Mouse (Mus musculus) hindbrain, embryonic 16.5 days (tissue): ENCODE measurements around the gene Blm. TPM values are rescaled to one million over a fixed set of nuclear protein-coding genes. Genes with fewer than 3 reads are reported as not detected.

Experiments used
- ATAC-seq: fragments of 200-750 bp; cut with Nextera tagmentation; 2 replicates; pipeline ENCODE4 v1.8.0; 2017; ENCODE audit warnings: moderate TSS enrichment, moderate library complexity
- H3K27ac ChIP-seq: fragments of 300-500 bp; sonication (generic); 2 replicates; pipeline ENCODE4 v1.5.1; 2014; ENCODE audit warnings: low read depth, mild to moderate bottlenecking, control low read depth, low read length, moderate library complexity
- H3K27me3 ChIP-seq: fragments of 300-500 bp; sonication (generic); replicated peaks from 2 replicates; pipeline ENCODE4 v1.6.1; 2014; ENCODE audit warnings: low read length; ENCODE audit not compliant: control insufficient read depth, insufficient read depth
- H3K36me3 ChIP-seq: fragments of 300-500 bp; sonication (generic); 2 replicates; pipeline ENCODE4 v1.6.1; 2014; ENCODE audit warnings: mild to moderate bottlenecking, low read length, moderate library complexity, mixed read lengths; ENCODE audit not compliant: control insufficient read depth, insufficient read depth
- H3K4me1 ChIP-seq: fragments of 300-500 bp; sonication (generic); 2 replicates; pipeline ENCODE4 v1.6.1; 2014; ENCODE audit warnings: low read depth, low read length; ENCODE audit not compliant: control insufficient read depth, insufficient read depth
- H3K4me2 ChIP-seq: fragments of 300-500 bp; sonication (generic); 2 replicates; pipeline ENCODE4 v1.6.1; 2014; ENCODE audit warnings: mild to moderate bottlenecking, low read length, control low read depth, moderate library complexity
- H3K4me3 ChIP-seq: fragments of 300-500 bp; sonication (generic); 2 replicates; pipeline ENCODE4 v1.5.1; 2014; ENCODE audit warnings: mild to moderate bottlenecking, low read length, control low read depth, moderate library complexity
- H3K9ac ChIP-seq: fragments of 300-500 bp; sonication (generic); 2 replicates; pipeline ENCODE4 v1.6.1; 2014; ENCODE audit warnings: low read depth, mild to moderate bottlenecking, control low read depth, low read length, moderate library complexity
- H3K9me3 ChIP-seq: fragments of 300-500 bp; sonication (generic); 2 replicates; pipeline ENCODE4 v1.6.1; 2014; ENCODE audit warnings: mild to moderate bottlenecking, low read length, moderate library complexity; ENCODE audit not compliant: control insufficient read depth
- WGBS: fragments of 180-500 bp; shearing (Covaris S2); extraction: QIAGEN DNeasy Blood & Tissue Kit; methylation state at CpG from one replicate; pipeline ENCODE4 v1.1.7; 2014; 5-methylcytosine and 5-hydroxymethylcytosine counted together
- polyA plus RNA-seq: library from polyadenylated mRNA; unstranded; fragments of >200 nt; fragmentation: Nextera tagmentation; extraction: Ambion mirVana; gene quantifications from 2 replicates; pipeline ENCODE4 v1.2.1, GENCODE M21; 2015

The Blm gene
- 7.3 and 9.6 TPM in 2 replicates for polyA plus RNA-seq

GRCm38 (mm10) chr7:80535009-80535744 lies at the start of gene Blm:
TSS of gene Blm (minus strand) at chr7:80535119.
- H3K36me3 ChIP-seq = no peaks in the 10 kb centered on the region
- H3K4me1 ChIP-seq = peaks cover 9% of the 10 kb centered on the region
- 1% methylated on average over 37 of the region's 43 CpGs for WGBS
- no peaks in the 10 kb centered on the region for H3K9me3 ChIP-seq
- H3K27me3 ChIP-seq = no peaks in the 10 kb centered on the region
- peak; percentile 100 for ATAC-seq
- H3K4me3 ChIP-seq = peak within 1 kb of the TSS; percentile 79
- H3K4me2 ChIP-seq = peak within 1 kb of the TSS; percentile 97
- H3K9ac ChIP-seq = peak within 1 kb of the TSS; percentile 78
- peak within 1 kb of the TSS; percentile 81 for H3K27ac ChIP-seq

DNA sequence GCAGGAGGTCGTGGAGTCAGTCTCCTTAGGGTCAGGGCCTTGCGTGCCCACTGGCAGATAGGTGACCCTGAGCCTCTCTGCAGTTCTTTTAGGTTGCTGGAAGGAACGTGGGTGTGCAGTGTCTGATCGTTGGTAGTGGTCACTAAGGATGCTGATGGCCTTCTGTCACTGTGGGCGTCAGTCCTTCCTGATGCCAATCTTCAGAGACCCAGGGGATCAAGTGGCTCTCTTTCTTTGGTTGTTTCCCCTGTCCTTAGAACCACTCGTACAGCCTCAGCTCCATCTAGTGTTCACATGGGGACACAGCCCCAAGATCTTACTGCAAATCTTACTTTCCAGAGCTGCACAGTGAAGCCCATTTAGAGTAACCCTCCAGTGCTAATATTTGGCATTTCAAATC lies 49.1 kb upstream of the Blm start:
- H3K9me3 ChIP-seq = no peaks in the 10 kb centered on the region
- peaks cover 8% of the 10 kb centered on the region; the same call in 1 of the 2 replicates for H3K4me1 ChIP-seq
- no peak overlapping the region for H3K9ac ChIP-seq
- peaks cover 8% of the 10 kb centered on the region for H3K36me3 ChIP-seq
- peak; percentile 63; the same call in 1 of the 2 replicates for ATAC-seq
- no peak overlapping the region for H3K27ac ChIP-seq
- WGBS = 33% methylated on average over 6 of the region's 6 CpGs
- H3K27me3 ChIP-seq = no peaks in the 10 kb centered on the region
- H3K4me2 ChIP-seq = no peak overlapping the region
- no peak overlapping the region for H3K4me3 ChIP-seq

DNA sequence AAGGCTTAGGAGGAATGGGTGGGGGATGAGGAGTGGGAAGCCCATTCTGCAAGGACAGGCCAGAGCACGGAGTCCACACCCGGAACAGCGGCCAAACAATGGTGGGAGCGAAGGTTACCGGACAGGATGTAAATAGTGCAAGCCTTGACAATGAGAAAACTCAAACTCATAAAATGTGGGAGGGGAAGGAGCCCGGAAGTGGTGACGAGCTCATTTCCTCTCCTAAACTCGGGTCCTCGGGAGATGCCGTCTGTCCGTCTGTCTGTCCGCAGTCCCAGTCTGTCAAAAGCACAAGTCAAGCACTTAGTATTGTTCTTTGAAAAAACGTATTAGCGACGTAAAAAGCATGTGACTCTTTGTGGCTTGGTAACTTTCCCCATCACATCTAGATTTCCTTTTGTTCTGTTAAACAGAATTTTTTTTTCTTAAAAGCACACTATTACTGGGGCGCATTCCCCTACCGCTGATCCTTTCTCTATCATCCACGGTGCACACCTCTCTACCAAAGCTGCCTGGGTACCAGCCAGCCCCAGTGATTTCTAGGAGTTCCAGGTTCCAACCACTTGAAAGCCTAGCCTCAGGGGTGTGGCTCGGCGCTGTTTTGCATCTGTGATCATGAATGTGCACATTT lies 48.0 kb upstream of the Blm start:
- no peak overlapping the region for H3K4me2 ChIP-seq
- H3K4me1 ChIP-seq = peaks cover 8% of the 10 kb centered on the region; the same call in 1 of the 2 replicates
- H3K9ac ChIP-seq = no peak overlapping the region
- H3K27me3 ChIP-seq = no peaks in the 10 kb centered on the region
- WGBS = 69% methylated on average over 20 of the region's 20 CpGs
- ATAC-seq = no peak
- no peaks in the 10 kb centered on the region for H3K36me3 ChIP-seq
- H3K27ac ChIP-seq = no peak overlapping the region
- no peak overlapping the region for H3K4me3 ChIP-seq
- no peaks in the 10 kb centered on the region for H3K9me3 ChIP-seq

DNA sequence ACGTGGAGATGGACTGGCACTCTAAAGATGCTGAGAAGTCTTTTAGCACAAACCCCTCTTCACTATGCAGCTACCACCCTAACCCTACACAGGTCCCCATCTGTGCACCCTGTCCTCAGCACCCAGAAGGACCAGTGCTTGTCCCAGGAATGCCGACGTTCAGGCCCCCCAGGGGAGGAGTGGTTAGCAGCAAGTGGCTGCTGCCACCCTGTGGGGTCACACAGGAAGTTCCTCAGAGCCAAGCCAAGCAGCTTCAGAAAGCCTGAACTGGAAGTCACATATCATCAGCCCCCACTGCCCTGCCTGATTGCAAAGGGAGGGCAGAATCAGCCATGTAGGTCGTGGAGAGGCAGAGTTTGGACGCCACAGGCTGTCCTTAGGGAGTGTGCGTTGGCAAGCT lies 45.4 kb upstream of the Blm start:
- WGBS = 31% methylated on average over 6 of the region's 6 CpGs
- ATAC-seq = no peak

GRCm38 (mm10) chr7:80577417-80577980 lies 42.6 kb upstream of the Blm start:
- ATAC-seq = no peak
- WGBS = 67% methylated on average over 14 of the region's 14 CpGs
- Histone ChIP-seq H3K4me1 (peaks cover 2% of the 10 kb centered on the region; the same call in 1 of the 2 replicates), H3K36me3 (no peaks in the 10 kb centered on the region), H3K4me3 (no peak overlapping the region), H3K27me3 (no peaks in the 10 kb centered on the region), H3K9me3 (no peaks in the 10 kb centered on the region), H3K4me2 (no peak overlapping the region), H3K9ac (no peak overlapping the region), H3K27ac (no peak overlapping the region)

More for the DNA sequence above, 45.4 kb upstream of the Blm start:
- H3K36me3 ChIP-seq = no peaks in the 10 kb centered on the region
- H3K4me3 ChIP-seq = no peak overlapping the region
- peaks cover 2% of the 10 kb centered on the region; the same call in 1 of the 2 replicates for H3K4me1 ChIP-seq
- H3K27me3 ChIP-seq = no peaks in the 10 kb centered on the region
- no peak overlapping the region for H3K27ac ChIP-seq
- H3K9me3 ChIP-seq = no peaks in the 10 kb centered on the region
- no peak overlapping the region for H3K4me2 ChIP-seq
- no peak overlapping the region for H3K9ac ChIP-seq

DNA sequence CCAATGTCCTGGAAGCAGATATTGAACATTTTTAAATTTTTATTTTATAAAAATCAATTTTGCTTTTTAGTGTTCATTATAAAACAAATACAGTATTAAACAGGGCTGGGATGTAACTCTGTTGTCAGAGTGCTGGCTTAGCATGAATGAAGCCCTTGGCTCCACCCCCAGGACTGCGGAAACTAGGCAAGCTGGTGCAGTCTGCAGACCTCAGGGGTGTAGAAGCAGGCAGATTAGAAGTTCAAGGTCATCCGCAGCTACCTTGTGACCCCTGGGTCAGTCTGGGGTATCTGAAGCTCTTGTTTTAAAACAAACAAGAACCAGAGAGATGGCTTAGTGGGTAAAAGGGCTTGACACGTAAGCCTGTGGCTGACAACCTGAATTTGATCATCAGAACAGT lies 41.7 kb upstream of the Blm start:
- Histone ChIP-seq H3K27ac (no peak overlapping the region), H3K36me3 (no peaks in the 10 kb centered on the region), H3K9ac (no peak overlapping the region), H3K4me2 (no peak overlapping the region), H3K9me3 (no peaks in the 10 kb centered on the region), H3K4me1 (peaks cover 2% of the 10 kb centered on the region; the same call in 1 of the 2 replicates), H3K27me3 (no peaks in the 10 kb centered on the region), H3K4me3 (no peak overlapping the region)
- WGBS = 80% methylated on average over 3 of the region's 3 CpGs
- no peak for ATAC-seq

DNA sequence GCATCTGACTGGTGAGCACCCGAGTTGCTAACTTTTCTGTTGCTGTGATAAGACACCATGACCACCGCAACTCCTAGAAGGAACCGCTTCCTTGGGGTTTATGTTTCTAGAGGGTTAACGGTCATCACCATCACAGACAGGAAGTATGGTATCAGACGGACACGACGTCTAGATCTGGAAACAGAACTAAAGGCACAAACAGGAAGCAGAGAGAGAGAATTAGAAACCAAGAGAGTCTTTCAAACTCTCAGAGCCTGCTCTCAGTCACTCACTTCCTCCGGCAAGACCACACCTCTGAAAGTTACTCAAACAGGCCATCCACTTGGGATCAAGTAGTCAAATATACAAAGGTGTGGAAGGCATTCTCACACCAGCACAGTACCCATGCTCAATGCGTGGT lies 40.8 kb upstream of the Blm start:
- ATAC-seq = no peak

DNA sequence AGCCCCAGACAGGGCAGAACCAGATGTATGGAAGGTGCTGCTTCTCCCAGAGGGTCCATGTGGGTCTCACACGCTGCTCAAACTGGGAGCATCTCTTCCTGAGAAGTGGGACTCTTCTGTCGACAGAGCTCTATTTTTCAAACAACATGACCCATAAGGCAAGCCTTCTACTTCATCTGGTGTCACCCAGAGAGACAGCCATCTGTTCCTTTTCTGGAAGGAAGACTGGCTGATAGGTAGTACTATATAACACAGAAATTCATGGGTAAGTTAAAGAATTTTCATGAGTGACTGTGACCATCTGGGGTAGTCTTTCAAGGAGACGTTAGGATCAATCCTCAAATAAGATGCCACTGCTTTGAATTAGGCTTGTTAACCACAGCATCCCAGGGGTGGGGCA lies 38.2 kb upstream of the Blm start:
- no peaks in the 10 kb centered on the region for H3K36me3 ChIP-seq
- ATAC-seq = no peak
- H3K9ac ChIP-seq = no peak overlapping the region

More for the DNA sequence above, 40.8 kb upstream of the Blm start:
- H3K27me3 ChIP-seq = no peaks in the 10 kb centered on the region
- no peaks in the 10 kb centered on the region for H3K36me3 ChIP-seq
- H3K4me2 ChIP-seq = no peak overlapping the region
- H3K4me3 ChIP-seq = no peak overlapping the region
- 87% methylated on average over 9 of the region's 9 CpGs for WGBS
- no peak overlapping the region for H3K27ac ChIP-seq
- H3K4me1 ChIP-seq = peaks cover 2% of the 10 kb centered on the region; the same call in 1 of the 2 replicates
- H3K9me3 ChIP-seq = no peaks in the 10 kb centered on the region
- H3K9ac ChIP-seq = no peak overlapping the region

GRCm38 (mm10) chr7:80567982-80568381 lies 33.1 kb upstream of the Blm start:
- WGBS = 82% methylated on average over 8 of the region's 8 CpGs
- H3K9me3 ChIP-seq = no peaks in the 10 kb centered on the region
- no peak overlapping the region for H3K9ac ChIP-seq
- H3K36me3 ChIP-seq = no peaks in the 10 kb centered on the region
- no peaks in the 10 kb centered on the region for H3K4me1 ChIP-seq
- H3K4me3 ChIP-seq = no peak overlapping the region
- ATAC-seq = no peak
- no peak overlapping the region for H3K27ac ChIP-seq
- H3K4me2 ChIP-seq = no peak overlapping the region
- no peaks in the 10 kb centered on the region for H3K27me3 ChIP-seq

More for the DNA sequence above, 38.2 kb upstream of the Blm start:
- no peaks in the 10 kb centered on the region for H3K9me3 ChIP-seq
- H3K4me3 ChIP-seq = no peak overlapping the region
- WGBS = 65% methylated on average over 3 of the region's 3 CpGs
- no peak overlapping the region for H3K4me2 ChIP-seq
- H3K27me3 ChIP-seq = no peaks in the 10 kb centered on the region
- H3K4me1 ChIP-seq = no peaks in the 10 kb centered on the region
- no peak overlapping the region for H3K27ac ChIP-seq
